Mouse (Mus musculus): ENCODE results near the gene Bri3bp. TPM values are rescaled to one million over a fixed set of nuclear protein-coding genes. Genes with fewer than 3 reads are reported as not detected.

The Bri3bp gene
- polyA plus RNA-seq, 1 experiment from 2014 or later, result 36.5 TPM

DNA sequence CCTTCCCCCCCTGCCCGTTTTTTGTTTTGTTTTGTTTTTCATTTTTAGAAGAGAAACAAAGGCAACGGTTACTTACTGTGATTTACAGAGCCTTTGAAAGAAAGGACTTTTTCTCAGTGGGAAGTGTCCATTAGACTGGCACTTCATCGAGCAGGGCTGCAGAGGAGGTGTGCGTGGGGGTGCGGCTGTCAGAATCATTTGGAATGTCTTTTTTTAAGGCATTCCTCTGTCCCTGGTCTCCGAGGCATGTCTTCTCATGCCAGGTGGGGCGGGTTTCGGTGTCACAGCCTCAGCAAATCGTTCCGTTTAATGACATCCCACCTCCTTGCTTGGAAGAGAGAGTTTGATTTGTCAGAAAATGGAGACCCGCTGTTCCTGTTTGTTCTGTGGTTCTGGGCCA, 63.3 kb downstream of the Bri3bp start:
- 73% methylated on average over 11 of the region's 11 CpGs for WGBS
- Histone ChIP-seq H3K4me3 (no peak overlapping the region), H3K27ac (no peak overlapping the region), H3K4me1 (replicated peaks) (no peaks in the 10 kb centered on the region), H3K27me3 (no peaks in the 10 kb centered on the region), H3K4me2 (no peak overlapping the region), H3K9ac (no peak overlapping the region), H3K36me3 (0 out of 2 replicates have a peak, but pooled peaks cover 4% of the 10 kb centered on the region), H3K9me3 (replicated peaks) (no peaks in the 10 kb centered on the region)
- ATAC-seq (replicated peaks; ENCODE audit: insufficient number of reproducible peaks, insufficient read depth, low FRiP score, low read depth), result no peak

DNA sequence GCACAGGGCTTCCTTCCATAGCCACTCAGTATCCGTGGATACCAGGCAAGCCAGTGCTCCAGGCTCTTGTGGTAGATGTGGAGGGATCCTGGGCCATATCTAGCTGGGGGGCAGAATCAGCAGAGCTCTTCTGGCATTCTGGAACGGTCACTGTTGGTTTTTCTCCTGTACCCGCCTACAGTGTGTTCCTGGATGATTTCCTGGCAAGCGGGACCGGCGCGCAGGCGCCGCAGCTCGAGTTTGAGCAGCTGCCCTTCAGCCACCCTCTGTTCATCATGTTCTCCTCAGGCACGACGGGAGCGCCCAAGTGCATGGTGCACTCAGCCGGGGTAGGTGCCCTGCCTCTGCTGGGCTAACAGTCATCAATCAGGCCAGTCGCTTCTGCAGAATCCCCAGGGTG, 64.6 kb downstream of the Bri3bp start:
- Histone ChIP-seq H3K27me3 (no peaks in the 10 kb centered on the region), H3K36me3 (0 out of 2 replicates have a peak, but pooled peaks cover 4% of the 10 kb centered on the region), H3K9me3 (replicated peaks) (no peaks in the 10 kb centered on the region), H3K4me1 (replicated peaks) (no peaks in the 10 kb centered on the region), H3K4me2 (no peak overlapping the region), H3K27ac (no peak overlapping the region), H3K9ac (no peak overlapping the region), H3K4me3 (no peak overlapping the region)
- WGBS, result 79% methylated on average over 15 of the region's 15 CpGs
- no peak for ATAC-seq (replicated peaks; ENCODE audit: insufficient number of reproducible peaks, insufficient read depth, low FRiP score, low read depth)

DNA sequence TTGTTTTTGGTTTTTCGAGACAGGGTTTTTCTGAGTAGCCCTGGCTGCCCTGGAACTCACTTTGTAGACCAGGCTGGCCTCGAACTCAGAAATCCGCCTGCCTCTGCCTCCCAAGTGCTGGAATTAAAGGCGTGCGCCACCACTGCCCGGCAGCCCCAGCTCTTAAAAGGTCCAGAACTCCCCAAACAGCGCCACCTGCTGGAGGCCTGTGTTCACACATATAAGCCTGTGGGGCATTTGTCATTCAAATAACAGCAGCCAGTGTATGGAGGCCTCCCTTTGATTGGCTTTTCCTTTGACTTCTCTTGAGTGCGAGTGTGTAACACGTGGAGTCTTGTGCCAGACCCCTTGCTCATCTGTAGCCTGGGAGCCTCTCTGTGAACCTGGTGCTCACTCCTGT, 66.2 kb downstream of the Bri3bp start:
- no peak overlapping the region for H3K4me2 ChIP-seq
- H3K4me1 ChIP-seq (replicated peaks), result no peaks in the 10 kb centered on the region
- no peak overlapping the region for H3K4me3 ChIP-seq
- no peak for ATAC-seq (replicated peaks; ENCODE audit: insufficient number of reproducible peaks, insufficient read depth, low FRiP score, low read depth)
- peaks cover 14% of the 10 kb centered on the region; the same call in 1 of the 2 replicates for H3K36me3 ChIP-seq
- 91% methylated on average over 9 of the region's 9 CpGs for WGBS
- H3K27me3 ChIP-seq, result no peaks in the 10 kb centered on the region
- H3K9me3 ChIP-seq (replicated peaks), result no peaks in the 10 kb centered on the region
- H3K27ac ChIP-seq, result no peak overlapping the region
- H3K9ac ChIP-seq, result no peak overlapping the region

DNA sequence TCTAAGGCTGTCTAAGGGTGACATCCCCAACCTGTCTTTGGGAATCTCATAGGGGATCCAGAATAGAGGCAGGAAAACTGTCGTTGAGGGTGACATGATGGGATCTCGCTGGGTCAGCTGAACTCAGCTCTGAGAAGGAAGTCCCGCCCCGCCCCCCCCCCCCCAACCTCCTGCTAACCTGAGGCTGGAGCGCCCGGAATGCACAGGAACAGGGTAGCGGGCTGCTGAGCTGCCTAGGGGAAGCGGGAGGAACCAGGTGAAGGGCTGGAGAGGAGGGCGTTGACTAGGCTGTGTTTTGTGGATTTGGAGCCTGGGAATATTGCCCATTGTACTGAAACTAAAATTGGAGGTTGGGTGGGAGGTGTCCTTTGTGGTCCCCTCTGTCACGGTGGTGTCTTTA, 66.6 kb downstream of the Bri3bp start:
- WGBS, result 87% methylated on average over 10 of the region's 10 CpGs
- ATAC-seq (replicated peaks; ENCODE audit: insufficient number of reproducible peaks, insufficient read depth, low FRiP score, low read depth), result no peak
- peaks cover 15% of the 10 kb centered on the region; the same call in 1 of the 2 replicates for H3K36me3 ChIP-seq
- H3K4me2 ChIP-seq, result no peak overlapping the region
- H3K4me1 ChIP-seq (replicated peaks), result no peaks in the 10 kb centered on the region
- no peaks in the 10 kb centered on the region for H3K27me3 ChIP-seq
- H3K9ac ChIP-seq, result no peak overlapping the region
- H3K27ac ChIP-seq, result no peak overlapping the region
- no peaks in the 10 kb centered on the region for H3K9me3 ChIP-seq (replicated peaks)
- no peak overlapping the region for H3K4me3 ChIP-seq

DNA sequence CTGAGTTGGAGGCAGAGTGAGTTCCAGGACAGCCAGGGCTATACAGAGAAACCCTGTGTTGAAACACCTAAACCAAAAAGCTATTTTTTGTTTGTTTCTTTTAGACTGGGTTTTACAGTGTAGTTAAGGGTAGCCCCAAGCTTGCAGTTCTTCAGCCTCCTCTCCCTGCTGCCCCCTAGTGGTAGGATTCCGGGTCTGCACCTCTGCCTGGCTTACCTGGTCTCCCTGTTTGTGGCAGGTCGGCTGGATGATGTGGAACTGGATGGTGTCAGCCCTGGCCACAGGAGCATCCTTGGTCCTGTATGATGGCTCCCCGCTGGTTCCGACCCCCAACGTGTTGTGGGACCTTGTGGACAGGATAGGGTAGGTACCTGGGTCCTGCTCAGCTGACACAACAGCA, 68.2 kb downstream of the Bri3bp start:
- Histone ChIP-seq H3K4me2 (no peak overlapping the region), H3K9ac (no peak overlapping the region), H3K36me3 (peaks cover 15% of the 10 kb centered on the region; the same call in 1 of the 2 replicates), H3K9me3 (replicated peaks) (no peaks in the 10 kb centered on the region), H3K27ac (no peak overlapping the region), H3K4me3 (no peak overlapping the region), H3K27me3 (no peaks in the 10 kb centered on the region), H3K4me1 (replicated peaks) (no peaks in the 10 kb centered on the region)
- no peak for ATAC-seq (replicated peaks; ENCODE audit: insufficient number of reproducible peaks, insufficient read depth, low FRiP score, low read depth)
- 53% methylated on average over 5 of the region's 5 CpGs for WGBS

Small RNA genes lying within 50 kb of the gene (microRNA-seq; reads per million reads assigned to microRNA genes)
- not detected for gene Gm27551

Other genes starting within 250 kb of the Bri3bp start
- gene Scarb1, start 100.5 kb upstream of the Bri3bp start, polyA plus RNA-seq (2015; fragmentation: Nextera tagmentation; extraction: Ambion mirVana), result 54.8 and 68.1 TPM in 2 replicates
- gene Gm10382, start 52.2 kb upstream of the Bri3bp start, polyA plus RNA-seq (2015; fragmentation: Nextera tagmentation; extraction: Ambion mirVana), result 0.30 and 0.48 TPM in 2 replicates
- 782 and 963 TPM in 2 replicates for gene Ubc, start 51.4 kb upstream of the Bri3bp start, polyA plus RNA-seq (2015; fragmentation: Nextera tagmentation; extraction: Ambion mirVana)
- gene Dhx37, start 7.4 kb upstream of the Bri3bp start, polyA plus RNA-seq (2015; fragmentation: Nextera tagmentation; extraction: Ambion mirVana), result 7.0 and 10.4 TPM in 2 replicates
- 9.8 and 18.4 TPM in 2 replicates for gene Aacs, start 34.2 kb downstream of the Bri3bp start, polyA plus RNA-seq (2015; fragmentation: Nextera tagmentation; extraction: Ambion mirVana)
- 0.01 TPM in 1 of 2 replicates, not detected in the other for gene Tmem132b, start 90.2 kb downstream of the Bri3bp start, polyA plus RNA-seq (2015; fragmentation: Nextera tagmentation; extraction: Ambion mirVana)

All from heart, embryonic 15.5 days (tissue).